Mouse (Mus musculus): ENCODE measurements around the gene Gse1.

Gse1 gene

GRCm38 (mm10) chr8:120616663-120617626 is 388.7 kb downstream of the Gse1 start:
- DNase-seq (ENCODE audit: low spot score in 2 of 2) = no peak

GRCm38 (mm10) chr8:120618110-120618509 is 389.9 kb downstream of the Gse1 start:
- DNase-seq (ENCODE audit: low spot score in 2 of 2) = peak; percentile 63 to 89

- DNase-seq (ENCODE audit: low spot score in 2 of 2) = no peak
These were observed 391.3 kb downstream of the Gse1 start for GRCm38 (mm10) chr8:120619235-120620180.

- no peak for DNase-seq (ENCODE audit: low spot score in 2 of 2)
These were observed 392.2 kb downstream of the Gse1 start for GRCm38 (mm10) chr8:120620441-120620840.

- DNase-seq (ENCODE audit: low spot score in 2 of 2) = no peak
These were observed 393.9 kb downstream of the Gse1 start for GRCm38 (mm10) chr8:120622161-120622560.

- no peak for DNase-seq (ENCODE audit: low spot score in 2 of 2)
These were observed 395.4 kb downstream of the Gse1 start for GRCm38 (mm10) chr8:120623608-120624007.

GRCm38 (mm10) chr8:120626461-120626860 is 398.2 kb downstream of the Gse1 start:
- no peak for DNase-seq (ENCODE audit: low spot score in 2 of 2)

GRCm38 (mm10) chr8:120627298-120627697 is 399.0 kb downstream of the Gse1 start:
- no peak for DNase-seq (ENCODE audit: low spot score in 2 of 2)

GRCm38 (mm10) chr8:120630031-120630430 is 401.8 kb downstream of the Gse1 start:
- DNase-seq (ENCODE audit: low spot score in 2 of 2) = no peak

- DNase-seq (ENCODE audit: low spot score in 2 of 2) = no peak
These were observed 402.6 kb downstream of the Gse1 start for GRCm38 (mm10) chr8:120630848-120631247.

Measured in spleen, postnatal 4 days (tissue).